Comparison of ENCODE assay signal across 17 mouse cellular contexts in the genomic region with DNA sequence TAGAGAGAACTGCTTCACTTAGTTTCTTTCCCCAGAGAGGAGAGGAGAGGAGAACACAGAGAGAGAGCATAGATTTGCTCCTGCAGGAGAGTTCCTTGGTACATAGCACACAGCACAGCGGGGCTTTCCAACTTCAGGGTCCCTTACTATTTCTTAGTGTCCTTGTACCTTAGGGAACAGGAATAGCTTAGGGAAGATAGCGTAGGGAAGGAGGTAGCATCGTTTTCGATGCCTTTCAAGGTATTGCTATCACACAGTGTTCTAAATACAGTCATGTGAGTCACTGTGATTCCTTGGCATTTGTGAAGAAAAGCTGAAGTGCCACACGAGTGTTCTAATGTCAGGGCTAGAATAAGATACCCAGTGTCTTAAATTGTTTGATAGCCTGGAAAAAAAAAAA. TPM values are rescaled to one million over a fixed set of nuclear protein-coding genes. Genes with fewer than 3 reads are reported as not detected.
DNase-seq lines count a peak whose midpoint lies in the region; ATAC-seq and TF ChIP-seq lines count a peak whose summit lies in the region.
"Had no signal": no experiment of that assay in that cellular context is flagged by ENCODE, and none has a peak within 500 bp of the region (broad histone marks: within the 10 kb centered on the region; RNA-seq: fewer than 3 reads in every experiment).

No protein-coding gene starts in this region.

- H3K9ac ChIP-seq in midbrain, embryonic 11.5 days (ENCODE audit: low read length) = no peak overlapping the region
- no peak overlapping the region for H3K9ac ChIP-seq in midbrain, embryonic 14.5 days (replicated peaks; ENCODE audit: low read length)
- H3K9ac ChIP-seq in forebrain, postnatal 0 days = no peak overlapping the region
- H3K9ac ChIP-seq: embryonic facial prominence, embryonic 12.5 days; forebrain, embryonic 13.5 days; forebrain, embryonic 15.5 days had no signal

- no peak overlapping the region for H3K4me3 ChIP-seq in midbrain, embryonic 11.5 days (ENCODE audit: low read depth, low read length)
- no peak overlapping the region for H3K4me3 ChIP-seq in midbrain, embryonic 14.5 days (replicated peaks; ENCODE audit: low read depth, low read length)
- no peak overlapping the region for H3K4me3 ChIP-seq in forebrain, postnatal 0 days (ENCODE audit: low read depth, low read length)
- H3K4me3 ChIP-seq: embryonic facial prominence, embryonic 10.5 days; embryonic facial prominence, embryonic 12.5 days; forebrain, embryonic 13.5 days; forebrain, embryonic 15.5 days had no signal

- TF ChIP-seq CTCF in forebrain, postnatal 0 days (IDR thresholded peaks at IDR 0.05; ENCODE audit: low read depth) = no peak

- peak; percentile 94 for ATAC-seq in frontal cortex, adult (ENCODE audit: low TSS enrichment)
- no peak for ATAC-seq in midbrain, embryonic 11.5 days (ENCODE audit: low FRiP score)
- ATAC-seq in midbrain, embryonic 14.5 days (ENCODE audit: low FRiP score, low TSS enrichment) = no peak
- no peak for ATAC-seq in forebrain, postnatal 0 days
- ATAC-seq: forebrain, embryonic 13.5 days; forebrain, embryonic 15.5 days had no signal

- no peak for DNase-seq in frontal cortex, postnatal 14 days (ENCODE audit: low spot score in 2 of 2)
- DNase-seq in midbrain, embryonic 11.5 days (ENCODE audit: low spot score, missing footprints) = peak; percentile 53
- no peak for DNase-seq in midbrain, embryonic 14.5 days
- no peak for DNase-seq in forebrain, postnatal 0 days
- DNase-seq: adrenal gland, postnatal 10 days; adrenal gland, postnatal 25 days; cerebellum, adult 11-12 months; cerebellum, adult 2 months; cerebellum, adult 9-10 months; cerebellum, postnatal 10 days; cerebellum, postnatal 25 days had no signal

- H3K9me3 ChIP-seq in midbrain, embryonic 11.5 days (ENCODE audit: control insufficient read depth, low read length) = no peaks in the 10 kb centered on the region
- no peaks in the 10 kb centered on the region for H3K9me3 ChIP-seq in midbrain, embryonic 14.5 days (ENCODE audit: control insufficient read depth, low read length)
- no peaks in the 10 kb centered on the region for H3K9me3 ChIP-seq in forebrain, postnatal 0 days (ENCODE audit: low read length)
- H3K9me3 ChIP-seq: embryonic facial prominence, embryonic 10.5 days; embryonic facial prominence, embryonic 12.5 days; forebrain, embryonic 13.5 days; forebrain, embryonic 15.5 days had no signal

- H3K4me2 ChIP-seq in midbrain, embryonic 11.5 days = no peak overlapping the region
- H3K4me2 ChIP-seq in midbrain, embryonic 14.5 days (ENCODE audit: low read length) = no peak overlapping the region
- no peak overlapping the region for H3K4me2 ChIP-seq in forebrain, postnatal 0 days (ENCODE audit: low read depth)
- H3K4me2 ChIP-seq: embryonic facial prominence, embryonic 12.5 days; forebrain, embryonic 13.5 days; forebrain, embryonic 15.5 days had no signal

- H3K36me3 ChIP-seq in midbrain, embryonic 11.5 days (ENCODE audit: control insufficient read depth, insufficient read depth, low read length) = no peaks in the 10 kb centered on the region
- no peaks in the 10 kb centered on the region for H3K36me3 ChIP-seq in midbrain, embryonic 14.5 days (ENCODE audit: control insufficient read depth, insufficient read depth, low read length)
- H3K36me3 ChIP-seq in forebrain, postnatal 0 days (ENCODE audit: insufficient read depth) = no peaks in the 10 kb centered on the region
- H3K36me3 ChIP-seq: embryonic facial prominence, embryonic 10.5 days; embryonic facial prominence, embryonic 12.5 days; forebrain, embryonic 15.5 days had no signal

- no peaks in the 10 kb centered on the region for H3K4me1 ChIP-seq in midbrain, embryonic 11.5 days (ENCODE audit: control insufficient read depth, insufficient read depth, low read length)
- no peaks in the 10 kb centered on the region for H3K4me1 ChIP-seq in midbrain, embryonic 14.5 days (ENCODE audit: control insufficient read depth, insufficient read depth, low read length)
- H3K4me1 ChIP-seq in forebrain, postnatal 0 days (ENCODE audit: insufficient read depth) = no peaks in the 10 kb centered on the region
- H3K4me1 ChIP-seq: embryonic facial prominence, embryonic 10.5 days; embryonic facial prominence, embryonic 12.5 days; forebrain, embryonic 13.5 days; forebrain, embryonic 15.5 days had no signal

- no peak overlapping the region for H3K27ac ChIP-seq in midbrain, embryonic 11.5 days (ENCODE audit: low read depth, low read length)
- H3K27ac ChIP-seq in midbrain, embryonic 14.5 days (replicated peaks; ENCODE audit: low read depth, low read length) = no peak overlapping the region
- H3K27ac ChIP-seq in forebrain, postnatal 0 days (ENCODE audit: low read depth, low read length) = no peak overlapping the region
- H3K27ac ChIP-seq: embryonic facial prominence, embryonic 10.5 days; embryonic facial prominence, embryonic 12.5 days; forebrain, embryonic 13.5 days; forebrain, embryonic 15.5 days had no signal

- 85% methylated on average over 5 of the region's 5 CpGs for WGBS in midbrain, embryonic 11.5 days
- WGBS in midbrain, embryonic 14.5 days = 88% methylated on average over 5 of the region's 5 CpGs
- 86% methylated on average over 5 of the region's 5 CpGs for WGBS in forebrain, postnatal 0 days

- H3K27me3 ChIP-seq in midbrain, embryonic 11.5 days (ENCODE audit: control insufficient read depth, insufficient read depth, low read length) = no peaks in the 10 kb centered on the region
- H3K27me3 ChIP-seq in midbrain, embryonic 14.5 days (ENCODE audit: control insufficient read depth, insufficient read depth, low read length) = no peaks in the 10 kb centered on the region
- no peaks in the 10 kb centered on the region for H3K27me3 ChIP-seq in forebrain, postnatal 0 days (ENCODE audit: insufficient read depth, low read length)
- H3K27me3 ChIP-seq: embryonic facial prominence, embryonic 12.5 days; forebrain, embryonic 13.5 days; forebrain, embryonic 15.5 days had no signal

RNA-seq across cellular contexts. Expression of a gene that starts 18.5 kb away (rescaled TPM):
- 0.10 and 0.15 TPM in 2 replicates for polyA plus RNA-seq in midbrain, embryonic 11.5 days (2014; fragmentation: Nextera tagmentation; extraction: Ambion mirVana)
- not detected in 2 replicates for polyA plus RNA-seq in midbrain, embryonic 14.5 days (2014; fragmentation: Nextera tagmentation; extraction: Ambion mirVana)
- 0.23 and 0.24 TPM in 2 replicates for total RNA-seq in forebrain, postnatal 0 days (2014; rRNA removed)
- 0.08 and 0.21 TPM in 2 replicates for polyA plus RNA-seq in forebrain, postnatal 0 days (2015; fragmentation: Nextera tagmentation; extraction: Ambion mirVana)
- total RNA-seq: MEL had no signal
- polyA plus RNA-seq: forebrain, embryonic 13.5 days; forebrain, embryonic 15.5 days had no signal
